Mouse (Mus musculus): ENCODE measurements around the gene Acot5.
"Not testable (repeated sequence)": the region's sequence is repeated elsewhere in the genome, so short reads cannot be mapped to it uniquely, and the experiment has no call there.

Acot5 gene

DNA sequence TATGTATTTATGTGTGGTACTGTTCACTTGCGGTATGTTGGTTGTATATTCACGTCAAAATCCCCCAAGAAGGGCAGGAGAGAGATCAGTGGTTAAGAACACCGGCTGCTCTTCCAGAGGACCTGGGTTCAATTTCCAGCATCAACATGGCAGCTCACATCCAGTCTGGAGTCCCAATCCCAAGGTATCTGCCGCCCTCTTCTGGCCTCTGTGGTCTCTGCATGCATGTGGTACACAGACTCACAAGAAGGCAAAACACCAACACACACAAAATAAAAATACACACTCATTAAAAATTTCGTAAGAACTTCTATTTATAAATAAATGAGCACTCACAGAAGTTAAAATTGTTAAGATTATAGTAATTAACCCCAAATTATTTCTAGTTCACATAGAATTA lies 5.9 kb upstream of the Acot5 start:
- no peak for DNase-seq

GRCm38 (mm10) chr12:84063833-84064232 lies 5.3 kb upstream of the Acot5 start:
- DNase-seq: no peak

GRCm38 (mm10) chr12:84064621-84065020 lies 4.5 kb upstream of the Acot5 start:
- no peak for DNase-seq

GRCm38 (mm10) chr12:84067752-84068151 lies 1.4 kb upstream of the Acot5 start:
- DNase-seq: no peak

DNA sequence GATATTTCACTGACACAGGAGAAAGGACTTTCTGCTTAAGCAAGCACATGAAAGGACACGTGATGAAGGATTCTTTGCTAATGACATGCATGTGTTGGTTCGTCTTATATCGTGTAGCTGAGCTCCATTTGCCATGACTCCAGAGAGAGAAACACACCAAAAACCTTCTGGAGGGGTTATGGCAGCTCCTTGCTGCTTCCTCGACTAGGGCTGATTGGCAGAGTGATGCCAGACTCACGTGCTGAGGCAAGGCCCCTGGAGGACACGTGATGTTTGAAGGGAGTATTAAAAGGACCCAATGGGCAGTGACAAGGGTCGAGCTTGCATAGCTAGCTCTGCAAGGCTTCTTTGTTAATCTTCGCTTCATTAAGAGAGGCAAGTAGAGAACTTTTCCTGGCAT lies 829 bp upstream of the Acot5 start:
- no peak for DNase-seq

GRCm38 (mm10) chr12:84069582-84069981 lies 457 bp downstream of the Acot5 start:
- peak; percentile 29 for DNase-seq

GRCm38 (mm10) chr12:84071696-84072095 lies 2.6 kb downstream of the Acot5 start:
- DNase-seq: peak; percentile 73

- no peak for DNase-seq
These were observed 8.4 kb downstream of the Acot5 start for GRCm38 (mm10) chr12:84077371-84077990.

DNA sequence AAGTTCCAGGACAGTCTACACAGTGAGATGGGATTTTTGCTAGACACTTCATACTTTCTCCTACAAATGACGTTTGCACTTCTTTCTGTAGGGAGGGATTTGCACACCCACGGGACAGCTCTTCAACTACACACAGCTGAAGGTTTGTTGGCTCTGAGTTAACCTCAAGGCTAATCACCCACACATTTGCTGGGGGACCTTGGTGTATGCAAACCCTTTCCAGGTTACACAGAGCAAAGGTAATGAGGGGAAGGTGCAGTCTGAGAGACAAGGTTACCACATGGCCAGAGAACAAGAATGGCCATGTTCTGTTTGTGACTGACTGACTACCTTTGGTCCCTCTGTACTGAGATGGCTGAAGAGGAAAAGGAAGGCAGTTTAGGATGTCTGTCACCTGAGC lies 14.7 kb downstream of the Acot5 start:
- DNase-seq: no peak

DNA sequence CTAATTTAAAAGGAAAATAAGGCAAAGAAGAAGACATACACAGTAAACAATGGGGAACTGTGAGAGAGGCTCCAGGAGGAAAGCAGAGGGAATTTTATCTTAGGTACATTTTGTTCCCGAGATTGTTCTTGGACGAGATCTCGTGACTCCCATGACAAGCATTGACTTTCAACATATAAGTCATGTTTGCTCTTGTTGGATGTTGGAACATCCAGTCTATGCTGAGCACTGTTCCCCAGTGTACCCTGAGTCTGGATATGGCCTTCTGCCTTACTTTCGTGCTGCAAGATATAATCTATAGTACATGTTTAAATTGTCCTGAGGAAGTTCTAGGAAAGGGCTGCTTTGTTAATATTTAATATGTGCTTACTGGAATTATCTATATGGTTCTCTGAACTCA lies 15.5 kb downstream of the Acot5 start:
- no peak for DNase-seq

- DNase-seq: not testable (repeated sequence)
These were observed 25.5 kb downstream of the Acot5 start for GRCm38 (mm10) chr12:84094666-84095065.

- no peak for DNase-seq
These were observed 30.5 kb downstream of the Acot5 start for GRCm38 (mm10) chr12:84099605-84100004.

DNA sequence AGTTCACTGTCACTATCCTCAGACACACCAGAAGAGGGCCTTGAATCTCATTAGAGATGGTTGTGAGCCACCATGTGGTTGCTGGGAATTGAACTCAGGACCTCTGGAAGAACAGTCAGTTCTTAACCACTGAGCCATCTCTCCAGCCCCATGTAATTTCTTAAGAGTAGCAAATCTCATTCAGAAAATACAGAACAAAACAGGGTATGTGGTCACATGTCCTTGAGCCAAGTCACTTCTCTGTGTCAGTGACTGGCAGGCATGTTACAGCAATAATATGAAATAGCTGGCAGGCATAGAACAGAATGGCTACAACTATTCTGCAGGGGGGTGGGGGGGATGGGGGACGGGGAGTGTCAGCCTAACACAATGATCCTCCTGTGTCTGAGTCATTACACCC lies 30.9 kb downstream of the Acot5 start:
- no peak for DNase-seq

- DNase-seq: peak; percentile 40
These were observed 31.7 kb downstream of the Acot5 start, which contains the start of gene Acot6 for GRCm38 (mm10) chr12:84100604-84101492. TSS of gene Acot6 (plus strand) at chr12:84100654.

GRCm38 (mm10) chr12:84101493-84101845 lies 32.3 kb downstream of the Acot5 start:
- no peak for DNase-seq

DNA sequence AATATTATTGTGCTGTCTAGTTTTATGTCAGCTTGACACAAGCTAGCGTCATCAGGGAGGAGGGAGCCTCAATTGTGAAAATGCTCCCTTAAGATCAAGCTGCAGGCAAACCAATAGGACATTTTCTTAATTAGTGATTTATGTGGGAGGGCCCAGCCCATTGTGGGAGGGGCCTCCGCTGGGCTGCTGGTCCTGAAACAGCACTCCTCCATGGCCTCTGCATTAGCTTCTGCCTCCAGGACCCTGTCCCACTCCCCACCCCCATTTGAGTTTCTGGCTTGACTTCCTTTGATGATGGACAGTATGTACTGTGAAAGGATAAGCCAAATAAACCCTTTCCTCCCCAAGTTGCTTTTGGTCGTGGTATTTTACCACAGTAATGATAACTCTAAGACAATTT lies 37.9 kb downstream of the Acot5 start:
- DNase-seq: no peak

DNA sequence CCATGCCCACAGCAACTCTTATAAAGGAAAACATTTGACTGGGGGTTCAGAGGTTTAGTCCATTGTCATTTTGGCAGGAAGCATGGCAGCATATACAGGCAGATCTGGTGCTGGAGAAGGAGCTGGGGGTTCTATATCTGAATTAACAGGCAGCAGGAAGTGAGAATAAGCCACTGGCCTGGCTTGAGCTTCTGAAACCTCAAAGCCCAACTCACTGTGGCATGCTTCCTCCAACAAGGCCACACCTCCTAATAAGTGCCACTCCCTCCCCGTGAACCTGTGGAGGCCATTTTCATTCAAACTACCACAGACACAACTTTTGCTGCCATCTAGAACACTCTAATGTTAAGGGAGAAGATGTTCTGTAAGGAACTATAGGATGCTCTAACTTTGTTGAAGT lies 38.6 kb downstream of the Acot5 start:
- no peak for DNase-seq

GRCm38 (mm10) chr12:84109924-84110323 lies 40.8 kb downstream of the Acot5 start:
- DNase-seq: no peak

DNA sequence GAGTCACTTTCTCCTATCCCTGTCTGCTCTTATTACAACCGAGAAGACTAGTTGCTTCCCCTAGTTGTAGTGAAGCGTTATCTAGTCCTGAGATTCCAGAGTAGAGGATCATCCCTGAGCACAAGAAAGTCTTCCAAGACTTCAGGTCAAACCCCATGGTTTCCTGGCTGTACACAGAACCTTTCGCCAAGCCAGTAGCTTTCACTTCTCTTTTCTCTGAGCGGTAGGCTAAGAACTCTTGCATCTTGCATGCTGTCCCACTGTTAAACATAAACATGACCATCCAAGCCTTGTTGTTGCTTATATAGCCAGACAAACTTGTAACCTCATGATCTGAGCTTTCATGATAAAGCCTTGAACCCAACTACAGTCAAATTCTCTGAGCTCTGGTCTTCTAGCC lies 41.7 kb downstream of the Acot5 start:
- no peak for DNase-seq

- no peak for DNase-seq
These were observed 44.6 kb downstream of the Acot5 start for GRCm38 (mm10) chr12:84113676-84114075.

GRCm38 (mm10) chr12:84114153-84114994 lies 45.2 kb downstream of the Acot5 start, which contains the start of gene Dnal1:
TSS of gene Dnal1 (plus strand) at chr12:84114366.
- DNase-seq: peak; percentile 92

DNA sequence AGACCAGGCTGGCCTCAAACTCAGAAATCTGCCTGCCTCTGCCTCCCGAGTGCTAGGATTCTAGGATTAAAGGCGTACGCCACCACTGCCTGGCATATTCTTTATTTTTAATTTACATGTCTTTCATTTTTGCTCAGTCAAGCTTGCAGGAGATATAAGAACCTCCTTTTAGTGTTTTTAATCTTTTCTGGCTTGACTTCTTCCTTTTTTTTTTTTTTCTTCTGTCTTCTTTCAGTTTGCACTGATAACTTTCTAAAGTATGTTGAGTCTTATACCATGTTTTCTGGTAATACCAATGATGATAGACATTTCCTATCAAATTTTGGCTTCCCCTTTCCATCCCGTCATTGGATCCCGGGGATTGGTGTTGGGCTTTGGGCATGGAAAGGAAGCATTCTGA lies 50.5 kb downstream of the Acot5 start:
- no peak for DNase-seq
